Mouse (Mus musculus): Measurements from ENCODE around the gene Arhgap1.

GRCm38 (mm10) chr2:91633334-91633977 is 16.2 kb upstream of the Arhgap1 start:
- TF ChIP-seq CTCF (IDR thresholded peaks at IDR 0.05; ENCODE audit: low read depth, low read length) (no peak), EP300 (IDR thresholded peaks at IDR 0.05; ENCODE audit: insufficient read depth, low read depth, low read length) (no peak), POLR2A (IDR thresholded peaks at IDR 0.05; ENCODE audit: insufficient read depth, low read length) (no peak)

Measured in ES-Bruce4 (cell line).